Mouse (Mus musculus): ENCODE measurements around the gene Psmd11.

Gene Psmd11

GRCm38 (mm10) chr11:80505581-80505980, 77.2 kb downstream of the Psmd11 start:
- DNase-seq (ENCODE audit: low spot score) = no peak

GRCm38 (mm10) chr11:80506483-80506882, 78.1 kb downstream of the Psmd11 start:
- DNase-seq (ENCODE audit: low spot score) = no peak

GRCm38 (mm10) chr11:80507791-80508190, 79.4 kb downstream of the Psmd11 start:
- no peak for DNase-seq (ENCODE audit: low spot score)

- no peak for DNase-seq (ENCODE audit: low spot score)
These were observed 80.2 kb downstream of the Psmd11 start for GRCm38 (mm10) chr11:80508361-80509175.

- no peak for DNase-seq (ENCODE audit: low spot score)
These were observed 80.7 kb downstream of the Psmd11 start for GRCm38 (mm10) chr11:80509176-80509506.

- DNase-seq (ENCODE audit: low spot score) = no peak
These were observed 81.7 kb downstream of the Psmd11 start for GRCm38 (mm10) chr11:80510124-80510523.

GRCm38 (mm10) chr11:80512313-80513056, 84.1 kb downstream of the Psmd11 start:
- no peak for DNase-seq (ENCODE audit: low spot score)

- DNase-seq (ENCODE audit: low spot score) = no peak
These were observed 85.4 kb downstream of the Psmd11 start for GRCm38 (mm10) chr11:80513796-80514195.

GRCm38 (mm10) chr11:80515346-80515745, 86.9 kb downstream of the Psmd11 start:
- DNase-seq (ENCODE audit: low spot score) = no peak

- DNase-seq (ENCODE audit: low spot score) = no peak
These were observed 87.5 kb downstream of the Psmd11 start for GRCm38 (mm10) chr11:80515895-80516294.

- DNase-seq (ENCODE audit: low spot score) = no peak
These were observed 90.3 kb downstream of the Psmd11 start for GRCm38 (mm10) chr11:80518421-80519367.

- DNase-seq (ENCODE audit: low spot score) = no peak
These were observed 92.7 kb downstream of the Psmd11 start for GRCm38 (mm10) chr11:80521148-80521547.

All from adipocyte (in vitro differentiated cells).